Mouse (Mus musculus): ENCODE measurements around the gene Gm10037. TPM values are rescaled to one million over a fixed set of nuclear protein-coding genes. Genes with fewer than 3 reads are reported as not detected.
"Not testable (repeated sequence)": the region's sequence is repeated elsewhere in the genome, so short reads cannot be mapped to it uniquely, and the experiment has no call there.

The Gm10037 gene
- 3.3 and 4.7 TPM in 2 replicates for polyA plus RNA-seq (2015; fragmentation: Nextera tagmentation; extraction: Ambion mirVana)

DNA sequence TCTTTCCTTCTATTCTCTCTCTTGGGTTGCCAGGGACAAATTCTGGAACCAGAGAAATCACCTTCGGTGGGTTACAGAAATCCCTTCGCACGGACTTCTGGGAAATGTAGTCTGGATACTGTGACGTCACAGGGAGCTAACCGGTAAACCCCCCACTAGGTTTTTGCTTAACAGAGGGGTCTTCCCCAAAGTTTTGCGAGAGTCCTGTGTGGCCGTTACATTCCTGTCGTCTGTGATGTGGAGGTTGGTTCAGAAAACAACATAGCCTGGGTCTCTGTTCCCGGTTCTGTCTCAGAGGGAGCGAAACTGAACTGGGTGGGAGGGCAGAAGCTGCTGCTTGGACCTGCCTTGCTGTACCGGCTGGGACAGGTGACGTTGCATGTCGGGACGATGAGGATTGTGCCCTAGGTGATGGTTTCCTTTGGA, at the start of gene Gm10037:
Gm10037 (plus strand) TSS at position 196 of the 426 bp plus-strand sequence.
- Histone ChIP-seq H3K9ac (peak within 1 kb of the TSS; percentile 35; the same call in 1 of the 2 replicates), H3K27ac (replicated peaks) (no peak within 1 kb of the TSS), H3K36me3 (peaks cover 8% of the 10 kb centered on the region), H3K9me3 (replicated peaks) (no peaks in the 10 kb centered on the region; the same call in 1 of the 2 replicates), H3K4me1 (no peaks in the 10 kb centered on the region), H3K27me3 (no peaks in the 10 kb centered on the region), H3K4me3 (replicated peaks) (peak within 1 kb of the TSS; percentile 61), H3K4me2 (replicated peaks) (peak within 1 kb of the TSS; percentile 63)
- whole genome bisulfite sequencing, result 4% methylated on average over 14 of the region's 14 CpGs
- 0 out of 2 replicates have a peak, but pooled peaks have one; percentile 24 for ATAC-seq (ENCODE audit: insufficient number of reproducible peaks, low FRiP score, low TSS enrichment, low read depth)

DNA sequence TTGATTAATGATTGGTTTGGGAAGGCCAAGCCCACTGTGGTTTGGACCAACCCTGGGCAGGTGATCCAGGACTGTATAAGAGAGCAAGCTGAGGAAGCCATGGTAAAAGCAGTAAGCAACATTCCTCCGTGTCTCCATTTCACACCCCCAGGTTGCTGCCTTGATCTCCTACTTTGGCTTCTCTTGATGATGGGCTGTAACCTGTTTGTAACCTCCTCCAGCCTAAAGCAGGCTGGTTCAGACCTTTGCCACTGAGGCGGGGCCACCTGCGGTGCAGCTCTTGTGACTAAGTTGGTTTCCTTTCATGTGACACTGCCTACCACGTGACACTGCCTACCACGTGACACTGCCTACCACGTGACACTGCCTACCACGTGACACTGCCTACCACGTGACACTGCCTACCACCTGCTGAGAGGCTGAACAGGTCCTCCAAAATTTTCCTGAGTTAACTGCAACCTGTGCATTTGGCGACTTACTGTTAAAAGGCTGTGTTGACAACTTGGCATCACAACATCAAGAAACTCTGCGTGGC, 38.9 kb upstream of the Gm10037 start:
- Histone ChIP-seq H3K4me1 (no peaks in the 10 kb centered on the region), H3K36me3 (peaks cover under 1% of the 10 kb centered on the region; the same call in 1 of the 2 replicates), H3K27ac (replicated peaks) (no peak overlapping the region), H3K9ac (no peak overlapping the region), H3K9me3 (replicated peaks) (no peaks in the 10 kb centered on the region), H3K4me2 (replicated peaks) (no peak overlapping the region), H3K27me3 (no peaks in the 10 kb centered on the region), H3K4me3 (replicated peaks) (no peak overlapping the region)
- no peak for ATAC-seq (ENCODE audit: insufficient number of reproducible peaks, low FRiP score, low TSS enrichment, low read depth)
- WGBS, result 92% methylated on average over 10 of the region's 10 CpGs

DNA sequence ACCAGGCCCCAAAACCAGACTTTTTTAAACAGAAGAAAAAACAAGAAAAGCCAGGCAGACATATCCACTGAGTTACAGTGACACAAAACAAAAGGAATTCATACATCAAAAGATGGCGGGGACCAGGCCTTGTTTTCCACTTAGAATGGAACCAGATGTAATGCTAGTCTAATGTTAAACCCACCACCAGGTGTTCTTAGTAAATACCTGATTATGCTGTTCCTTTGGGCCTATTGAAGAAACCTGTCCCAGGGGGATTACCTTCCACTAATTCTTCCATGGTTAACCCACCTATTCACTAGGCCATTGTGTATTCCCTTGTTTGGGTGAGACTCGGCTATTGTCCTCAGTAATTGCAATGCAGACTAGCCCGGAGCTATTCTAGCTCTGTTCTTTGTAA, 32.3 kb upstream of the Gm10037 start:
- H3K9me3 ChIP-seq (replicated peaks), result no peaks in the 10 kb centered on the region

DNA sequence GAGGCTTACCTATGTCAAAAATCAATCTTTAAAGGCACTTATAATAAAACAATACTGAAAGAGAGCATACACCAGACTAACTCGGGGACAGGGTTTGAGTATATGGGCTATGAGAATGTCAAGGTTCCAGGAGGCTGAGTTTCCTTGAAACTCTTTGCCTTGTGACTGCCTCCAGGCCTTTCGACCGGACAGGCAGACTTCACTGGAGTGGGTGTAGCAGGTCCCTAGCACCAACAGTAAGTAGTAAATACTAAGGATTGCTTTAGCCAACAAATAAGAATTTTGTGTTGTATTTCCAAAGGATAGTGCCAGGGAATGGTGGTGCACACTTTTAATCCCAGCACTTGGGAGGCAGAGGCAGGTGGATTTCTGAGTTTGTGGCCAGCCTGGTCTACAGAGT, 31.8 kb upstream of the Gm10037 start:
- H3K36me3 ChIP-seq; H3K4me2 ChIP-seq (replicated peaks); H3K27me3 ChIP-seq; H3K27ac ChIP-seq (replicated peaks); H3K9ac ChIP-seq; H3K4me1 ChIP-seq; H3K9me3 ChIP-seq (replicated peaks); ATAC-seq (ENCODE audit: insufficient number of reproducible peaks, low FRiP score, low TSS enrichment, low read depth); H3K4me3 ChIP-seq (replicated peaks): not testable (repeated sequence)
- WGBS, result 80% methylated on average over 3 of the region's 3 CpGs

More for the DNA sequence above, 32.3 kb upstream of the Gm10037 start:
- no peak for ATAC-seq (ENCODE audit: insufficient number of reproducible peaks, low FRiP score, low TSS enrichment, low read depth)
- H3K4me1 ChIP-seq, result no peaks in the 10 kb centered on the region
- no peaks in the 10 kb centered on the region for H3K27me3 ChIP-seq
- no peak overlapping the region for H3K4me2 ChIP-seq (replicated peaks)
- H3K27ac ChIP-seq (replicated peaks), result no peak overlapping the region
- no peak overlapping the region for H3K9ac ChIP-seq
- 73% methylated on average over 3 of the region's 3 CpGs for WGBS
- H3K36me3 ChIP-seq, result no peaks in the 10 kb centered on the region
- H3K4me3 ChIP-seq (replicated peaks), result no peak overlapping the region

DNA sequence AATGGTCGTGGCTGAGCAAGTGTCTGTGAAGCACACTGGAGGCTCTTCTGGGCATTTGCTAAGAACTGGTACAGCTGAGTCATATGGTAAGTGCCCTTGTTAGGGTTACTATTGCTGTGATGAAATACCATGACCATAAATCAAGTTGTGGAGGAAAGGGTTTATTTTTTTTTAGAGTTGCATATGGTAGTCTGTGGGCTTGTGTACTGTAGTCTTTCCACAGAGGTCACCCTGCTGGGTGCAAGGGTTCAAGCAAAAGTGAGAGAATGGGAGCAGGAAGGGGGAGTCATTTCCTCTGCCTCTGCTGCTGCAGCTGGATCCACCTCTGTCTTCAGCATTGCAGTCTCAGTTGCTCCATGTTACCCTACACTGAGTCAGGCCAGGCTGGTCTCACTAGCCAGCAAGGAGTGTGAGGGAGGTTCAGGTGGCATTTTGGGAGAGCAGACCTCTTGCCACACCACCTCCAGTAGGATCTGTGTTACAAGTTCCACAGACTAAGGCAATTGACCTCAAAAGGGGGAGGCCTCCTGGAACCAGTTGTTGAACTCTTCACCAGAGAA, 19.2 kb upstream of the Gm10037 start:
- no peak overlapping the region for H3K4me2 ChIP-seq (replicated peaks)
- no peaks in the 10 kb centered on the region for H3K27me3 ChIP-seq
- no peaks in the 10 kb centered on the region for H3K36me3 ChIP-seq
- H3K9me3 ChIP-seq (replicated peaks), result no peaks in the 10 kb centered on the region
- ATAC-seq (ENCODE audit: insufficient number of reproducible peaks, low FRiP score, low TSS enrichment, low read depth), result no peak
- H3K4me1 ChIP-seq, result 0 out of 2 replicates have a peak, but pooled peaks cover 3% of the 10 kb centered on the region
- no peak overlapping the region for H3K9ac ChIP-seq
- WGBS, result 63% methylated on average over 1 of the region's 1 CpGs
- no peak overlapping the region for H3K27ac ChIP-seq (replicated peaks)
- H3K4me3 ChIP-seq (replicated peaks), result no peak overlapping the region

DNA sequence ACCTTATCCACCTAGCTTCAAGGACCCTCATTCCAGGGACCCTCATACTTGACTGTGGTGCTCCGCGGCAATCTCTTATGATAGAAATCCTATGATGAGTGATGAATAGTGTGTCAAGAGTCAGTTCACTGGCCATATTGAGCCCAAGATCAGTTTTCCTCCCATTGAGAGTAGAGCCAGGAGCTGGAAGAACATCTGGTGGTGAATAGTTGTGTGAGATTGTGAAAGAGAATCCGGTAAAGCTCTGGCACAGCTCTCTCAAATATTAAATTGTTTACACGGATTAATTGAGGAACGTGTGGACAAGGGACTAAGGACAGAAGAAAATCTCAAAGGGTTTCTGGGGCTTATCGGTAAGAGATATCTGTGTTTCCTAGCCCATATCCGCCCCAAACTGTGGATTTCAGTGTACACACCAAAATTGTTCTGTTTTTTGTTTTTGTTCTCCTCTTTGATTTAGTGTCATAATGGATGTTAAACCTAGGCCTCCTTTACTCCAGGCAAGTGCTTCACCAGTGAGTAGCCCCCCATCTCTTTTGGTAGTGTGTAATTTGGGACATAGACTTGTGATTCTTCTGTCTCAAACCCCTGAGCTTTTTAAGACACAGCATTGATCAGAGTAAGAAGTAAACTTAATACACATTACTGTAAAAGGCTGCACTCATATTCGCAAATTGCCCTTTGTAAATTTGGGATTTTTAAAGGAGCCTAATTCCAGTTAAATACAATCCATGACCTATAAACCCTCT, 17.8 kb upstream of the Gm10037 start:
- Histone ChIP-seq H3K36me3 (no peaks in the 10 kb centered on the region), H3K27ac (replicated peaks) (no peak overlapping the region), H3K27me3 (no peaks in the 10 kb centered on the region), H3K4me2 (replicated peaks) (peak overlapping the region; percentile 63), H3K9me3 (replicated peaks) (0 out of 2 replicates have a peak, but pooled peaks cover 5% of the 10 kb centered on the region), H3K9ac (no peak overlapping the region), H3K4me1 (0 out of 2 replicates have a peak, but pooled peaks cover 3% of the 10 kb centered on the region), H3K4me3 (replicated peaks) (peak overlapping the region; percentile 90)
- ATAC-seq (ENCODE audit: insufficient number of reproducible peaks, low FRiP score, low TSS enrichment, low read depth), result no peak
- 78% methylated on average over 8 of the region's 8 CpGs for WGBS

DNA sequence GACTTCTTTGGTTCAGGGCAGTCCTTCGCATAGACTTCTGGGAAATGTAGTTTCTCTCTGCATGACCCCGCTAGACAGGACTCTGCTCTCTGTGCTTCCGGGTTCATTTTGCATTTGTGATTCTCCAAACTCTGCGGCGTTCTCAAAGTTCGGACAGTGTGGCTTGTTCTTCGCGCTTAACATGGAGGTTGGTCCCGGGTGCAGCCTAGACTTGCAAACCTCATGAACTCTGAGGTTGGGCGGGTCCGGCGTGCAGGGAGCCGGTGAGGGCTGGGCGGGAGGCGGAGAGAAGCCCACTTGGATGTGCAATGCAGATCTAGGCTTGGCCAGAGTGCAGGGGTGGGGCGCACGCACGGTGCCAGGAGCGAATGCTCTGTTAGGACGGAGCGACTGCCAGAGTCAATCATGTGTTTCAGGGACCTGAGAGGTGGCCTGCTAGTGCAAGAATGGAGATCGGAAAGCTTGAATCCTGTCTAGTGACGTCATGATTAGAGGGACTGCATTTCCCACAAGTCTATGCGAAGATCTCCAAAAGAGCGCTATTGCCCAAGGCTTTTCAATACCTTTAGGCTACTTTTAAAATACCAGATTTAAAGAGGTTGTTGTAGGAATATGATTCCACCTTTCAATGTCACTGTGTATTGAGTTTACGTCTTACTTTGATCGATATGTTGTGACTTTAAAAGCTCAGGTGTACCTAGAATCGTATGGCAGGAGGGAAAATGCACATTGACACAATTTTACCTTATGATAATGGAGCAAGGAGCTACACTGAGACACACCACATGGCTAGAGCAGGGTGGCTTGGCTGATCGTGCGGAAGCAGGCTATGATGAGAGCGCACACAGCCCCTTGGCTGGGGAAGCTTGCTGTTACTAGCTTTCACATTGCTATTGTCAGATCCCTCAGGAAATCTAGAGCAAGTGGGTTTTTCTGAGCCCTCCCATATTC, 16.9 kb upstream of the Gm10037 start, which contains the start of gene Zfp273:
Zfp273 (plus strand) TSS at position 31 of the 951 bp plus-strand sequence.
- H3K9me3 ChIP-seq (replicated peaks), result 0 out of 2 replicates have a peak, but pooled peaks cover 5% of the 10 kb centered on the region
- H3K27me3 ChIP-seq, result no peaks in the 10 kb centered on the region
- H3K9ac ChIP-seq, result peak within 1 kb of the TSS; percentile 64
- H3K4me3 ChIP-seq (replicated peaks), result peak within 1 kb of the TSS; percentile 90
- H3K27ac ChIP-seq (replicated peaks), result peak within 1 kb of the TSS; percentile 92
- peaks cover 7% of the 10 kb centered on the region for H3K36me3 ChIP-seq
- H3K4me1 ChIP-seq, result 0 out of 2 replicates have a peak, but pooled peaks cover 3% of the 10 kb centered on the region
- H3K4me2 ChIP-seq (replicated peaks), result peak within 1 kb of the TSS; percentile 63
- 3% methylated on average over 31 of the region's 31 CpGs for WGBS
- ATAC-seq (ENCODE audit: insufficient number of reproducible peaks, low FRiP score, low TSS enrichment, low read depth), result peak; percentile 94

DNA sequence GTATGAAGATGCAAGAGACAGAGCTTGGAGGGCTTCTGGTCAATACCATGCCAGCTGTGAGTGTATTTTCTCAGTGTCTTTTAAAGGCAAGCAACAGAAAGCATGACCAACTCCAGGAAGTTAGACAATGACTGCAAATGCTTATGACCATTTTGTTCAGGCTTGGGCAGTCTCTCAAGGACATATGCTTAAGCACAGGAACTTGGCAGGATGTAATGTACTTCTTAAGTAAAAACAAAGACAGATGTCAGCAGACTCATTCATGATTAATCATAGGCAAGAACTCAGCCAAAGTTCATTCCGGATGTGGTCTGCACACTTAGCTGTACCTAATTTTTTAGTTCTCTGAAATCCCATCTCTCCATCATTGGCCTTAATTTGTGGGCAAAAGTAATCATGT, 12.3 kb upstream of the Gm10037 start:
- H3K4me2 ChIP-seq (replicated peaks), result no peak overlapping the region
- 72% methylated on average over 1 of the region's 1 CpGs for WGBS

DNA sequence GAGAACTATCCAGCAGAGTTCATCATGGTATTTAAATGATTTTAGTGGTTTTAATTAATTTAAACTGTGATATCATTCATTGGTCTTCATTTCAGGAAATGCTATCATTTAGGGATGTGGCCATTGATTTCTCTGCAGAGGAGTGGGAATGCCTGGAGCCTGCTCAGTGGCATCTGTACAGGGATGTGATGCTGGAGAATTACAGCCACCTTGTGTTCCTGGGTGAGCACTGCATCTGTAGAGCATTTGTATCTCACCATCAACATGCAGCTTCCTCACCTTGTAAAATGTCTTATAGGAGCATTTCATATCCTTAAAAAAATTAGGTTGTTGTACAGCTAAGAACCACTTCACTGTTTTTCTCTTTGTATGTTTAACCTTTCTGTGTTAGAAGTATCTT, 2.2 kb downstream of the Gm10037 start:
- not testable (repeated sequence) for H3K9ac ChIP-seq; ATAC-seq (ENCODE audit: insufficient number of reproducible peaks, low FRiP score, low TSS enrichment, low read depth); H3K4me2 ChIP-seq (replicated peaks)

More for the DNA sequence above, 12.3 kb upstream of the Gm10037 start:
- H3K36me3 ChIP-seq, result peaks cover 25% of the 10 kb centered on the region
- H3K9me3 ChIP-seq (replicated peaks), result peaks cover 15% of the 10 kb centered on the region; the same call in 1 of the 2 replicates
- no peak overlapping the region for H3K4me3 ChIP-seq (replicated peaks)
- H3K4me1 ChIP-seq, result 0 out of 2 replicates have a peak, but pooled peaks cover 3% of the 10 kb centered on the region
- H3K27ac ChIP-seq (replicated peaks), result no peak overlapping the region
- no peak overlapping the region for H3K9ac ChIP-seq
- ATAC-seq (ENCODE audit: insufficient number of reproducible peaks, low FRiP score, low TSS enrichment, low read depth), result no peak
- H3K27me3 ChIP-seq, result no peaks in the 10 kb centered on the region

DNA sequence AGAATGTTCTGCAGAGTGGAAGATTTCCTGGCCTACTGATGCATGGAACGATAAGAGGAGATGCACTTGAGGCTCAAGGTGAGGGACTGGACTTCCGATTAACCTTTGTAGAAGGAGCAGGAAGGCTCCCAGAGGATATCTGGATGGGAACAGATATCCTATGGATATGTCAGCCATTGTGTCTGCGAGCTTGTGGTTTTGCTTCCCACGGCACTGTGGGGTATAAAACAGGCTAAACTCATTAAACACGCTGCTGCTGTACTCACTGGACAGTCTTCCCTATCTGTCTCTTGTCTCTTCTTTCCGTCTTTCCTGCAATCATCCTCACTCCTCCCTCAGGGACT, 12.8 kb downstream of the Gm10037 start:
- Histone ChIP-seq H3K36me3 (no peaks in the 10 kb centered on the region), H3K9me3 (replicated peaks) (no peaks in the 10 kb centered on the region), H3K27ac (replicated peaks) (no peak overlapping the region), H3K4me3 (replicated peaks) (peak overlapping the region; percentile 38), H3K4me2 (replicated peaks) (peak overlapping the region; percentile 52), H3K27me3 (no peaks in the 10 kb centered on the region), H3K4me1 (peaks cover 5% of the 10 kb centered on the region; the same call in 1 of the 2 replicates), H3K9ac (peak overlapping the region; percentile 26; the same call in 1 of the 2 replicates)
- no peak for ATAC-seq (ENCODE audit: insufficient number of reproducible peaks, low FRiP score, low TSS enrichment, low read depth)
- WGBS, result 37% methylated on average over 6 of the region's 6 CpGs

More for the DNA sequence above, 2.2 kb downstream of the Gm10037 start:
- H3K27me3 ChIP-seq; H3K27ac ChIP-seq (replicated peaks); H3K4me1 ChIP-seq; H3K36me3 ChIP-seq; H3K9me3 ChIP-seq (replicated peaks); H3K4me3 ChIP-seq (replicated peaks): not testable (repeated sequence)

All from embryonic facial prominence, embryonic 15.5 days (tissue).